Mouse (Mus musculus): Measurements from ENCODE around the gene Pxmp4.

The Pxmp4 gene

GRCm38 (mm10) chr2:154569836-154570286 lies 33.6 kb downstream of the Pxmp4 start, which contains the start of gene E2f1:
E2f1 (minus strand) TSS chr2:154569892.
- DNase-seq = peak; percentile 93

GRCm38 (mm10) chr2:154569071-154569748 lies 34.3 kb downstream of the Pxmp4 start:
- peak; percentile 62 for DNase-seq

GRCm38 (mm10) chr2:154568329-154569070 lies 35.0 kb downstream of the Pxmp4 start:
- DNase-seq = no peak

- no peak for DNase-seq
Measured at GRCm38 (mm10) chr2:154567766-154568165, 35.7 kb downstream of the Pxmp4 start.

GRCm38 (mm10) chr2:154566641-154567040 lies 36.9 kb downstream of the Pxmp4 start:
- peak; percentile 33 for DNase-seq

GRCm38 (mm10) chr2:154565562-154565961 lies 37.9 kb downstream of the Pxmp4 start:
- DNase-seq = no peak

- peak; percentile 63 for DNase-seq
Measured at GRCm38 (mm10) chr2:154563612-154564170, 39.8 kb downstream of the Pxmp4 start.

GRCm38 (mm10) chr2:154558264-154559039 lies 45.1 kb downstream of the Pxmp4 start, which contains the start of gene Necab3:
Necab3 (minus strand) TSS chr2:154558890.
- no peak for DNase-seq

- peak; percentile 20 for DNase-seq
Measured at GRCm38 (mm10) chr2:154557184-154557832, 46.2 kb downstream of the Pxmp4 start.

GRCm38 (mm10) chr2:154555235-154555634 lies 48.3 kb downstream of the Pxmp4 start:
- no peak for DNase-seq

- DNase-seq = peak; percentile 66
Measured at GRCm38 (mm10) chr2:154552424-154552907, 51.0 kb downstream of the Pxmp4 start.

- no peak for DNase-seq
Measured at GRCm38 (mm10) chr2:154551927-154552326, 51.6 kb downstream of the Pxmp4 start.

GRCm38 (mm10) chr2:154551476-154551875 lies 52.0 kb downstream of the Pxmp4 start, which contains the start of gene Actl10:
Actl10 (plus strand) TSS chr2:154551776.
- DNase-seq = no peak

GRCm38 (mm10) chr2:154550937-154551336 lies 52.6 kb downstream of the Pxmp4 start:
- no peak for DNase-seq

GRCm38 (mm10) chr2:154549886-154550189 lies 53.7 kb downstream of the Pxmp4 start:
- no peak for DNase-seq

GRCm38 (mm10) chr2:154549127-154549885 lies 54.2 kb downstream of the Pxmp4 start:
- peak; percentile 64 for DNase-seq

- DNase-seq = no peak
Measured at GRCm38 (mm10) chr2:154548688-154549087, 54.8 kb downstream of the Pxmp4 start.

GRCm38 (mm10) chr2:154546711-154547110 lies 56.8 kb downstream of the Pxmp4 start, which contains the start of gene 1700003F12Rik:
1700003F12Rik (plus strand) TSS chr2:154547085.
- no peak for DNase-seq

GRCm38 (mm10) chr2:154543567-154544347 lies 59.8 kb downstream of the Pxmp4 start:
- DNase-seq = no peak

- DNase-seq = no peak
Measured at GRCm38 (mm10) chr2:154541630-154542029, 61.9 kb downstream of the Pxmp4 start.

- peak; percentile 23 for DNase-seq
Measured at GRCm38 (mm10) chr2:154539720-154540119, 63.8 kb downstream of the Pxmp4 start.
